Mouse (Mus musculus) small intestine, adult 2 months (tissue): ENCODE data around the gene Selenom. TPM values are rescaled to one million over a fixed set of nuclear protein-coding genes. Genes with fewer than 3 reads are reported as not detected.

Source experiments
- H3K27ac ChIP-seq: fragments of 200-500 bp; 2 replicates; pipeline ENCODE4 v1.5.1; 2012; ENCODE audit warnings: low read depth, low read length, control low read depth, inconsistent platforms; ENCODE audit not compliant: insufficient read depth
- H3K27me3 ChIP-seq: fragments of 200-500 bp; 2 replicates; pipeline ENCODE4 v1.6.1; 2012; ENCODE audit warnings: mild to moderate bottlenecking, moderate library complexity, low read length, inconsistent platforms; ENCODE audit not compliant: control insufficient read depth, insufficient read depth
- H3K36me3 ChIP-seq: fragments of 200-500 bp; 2 replicates; pipeline ENCODE4 v1.6.1; 2012; ENCODE audit warnings: mild to moderate bottlenecking, low read length, control low read depth, inconsistent platforms; ENCODE audit not compliant: control insufficient read depth, insufficient read depth
- H3K4me1 ChIP-seq: fragments of 200-500 bp; 2 replicates; pipeline ENCODE4 v1.6.1; 2012; ENCODE audit warnings: low read length, inconsistent platforms, mixed read lengths; ENCODE audit not compliant: control insufficient read depth, insufficient read depth, insufficient read length
- H3K4me3 ChIP-seq: fragments of 200-500 bp; 2 replicates; pipeline ENCODE4 v1.5.1; 2012; ENCODE audit warnings: low read depth, mild to moderate bottlenecking, control low read depth, inconsistent platforms, low read length, moderate library complexity
- CTCF ChIP-seq: fragments of 200-500 bp; IDR thresholded peaks from 2 replicates; pipeline ENCODE4 v1.5.1; 2012; ENCODE audit warnings: low read depth, mild to moderate bottlenecking, control low read depth, inconsistent platforms, low read length, moderate library complexity, mixed read lengths; ENCODE audit not compliant: insufficient replicate concordance, insufficient read length; ENCODE audit errors: extremely low read depth
- POLR2A ChIP-seq: fragments of 200-500 bp; IDR thresholded peaks from 2 replicates; pipeline ENCODE4 v1.6.1; 2012; ENCODE audit warnings: low read depth, mild to moderate bottlenecking, control low read depth, inconsistent platforms, low read length, moderate library complexity
- WGBS: fragments of 180-500 bp; shearing (Covaris S2); methylation state at CpG from one replicate; pipeline ENCODE4 v1.1.7; 2018; 5-methylcytosine and 5-hydroxymethylcytosine counted together
- polyA plus RNA-seq: library from polyadenylated mRNA; depleted of rRNA; stranded (reverse); fragments of >200 nt; gene quantifications from 2 replicates; pipeline ENCODE4 v1.2.3, GENCODE M21; 2012

Gene Selenom
- polyA plus RNA-seq, 1 experiment: 174 TPM

GRCm38 (mm10) chr11:3502057-3502456, 12.4 kb upstream of the Selenom start:
- 82% methylated on average over 17 of the region's 17 CpGs for WGBS
- TF ChIP-seq CTCF: no peak
- TF ChIP-seq POLR2A: no peak
- no peak overlapping the region for H3K4me3 ChIP-seq

GRCm38 (mm10) chr11:3502459-3503072, 11.9 kb upstream of the Selenom start:
- Histone ChIP-seq H3K4me3 (no peak overlapping the region), H3K27ac (no peak overlapping the region), H3K36me3 (peaks cover 19% of the 10 kb centered on the region), H3K4me1 (peaks cover 9% of the 10 kb centered on the region), H3K27me3 (no peaks in the 10 kb centered on the region)
- 88% methylated on average over 18 of the region's 18 CpGs for WGBS
- TF ChIP-seq POLR2A: no peak
- TF ChIP-seq CTCF: no peak

More at GRCm38 (mm10) chr11:3502057-3502456, 12.4 kb upstream of the Selenom start:
- Histone ChIP-seq H3K27me3 (no peaks in the 10 kb centered on the region), H3K4me1 (peaks cover 9% of the 10 kb centered on the region), H3K27ac (no peak overlapping the region), H3K36me3 (peaks cover 19% of the 10 kb centered on the region)

GRCm38 (mm10) chr11:3503755-3504693, 10.5 kb upstream of the Selenom start:
- H3K27me3 ChIP-seq: no peaks in the 10 kb centered on the region
- H3K4me1 ChIP-seq: peaks cover 13% of the 10 kb centered on the region
- TF ChIP-seq CTCF: no peak
- TF ChIP-seq POLR2A: no peak
- H3K4me3 ChIP-seq: peak overlapping the region; percentile 80
- WGBS: 24% methylated on average over 11 of the region's 11 CpGs
- H3K36me3 ChIP-seq: peaks cover 10% of the 10 kb centered on the region; the same call in 1 of the 2 replicates
- no peak overlapping the region for H3K27ac ChIP-seq

GRCm38 (mm10) chr11:3508226-3508625, 6.3 kb upstream of the Selenom start:
- no peak for TF ChIP-seq POLR2A
- no peak for TF ChIP-seq CTCF
- H3K4me1 ChIP-seq: peaks cover 32% of the 10 kb centered on the region
- WGBS: 20% methylated on average over 7 of the region's 7 CpGs

GRCm38 (mm10) chr11:3509181-3510085, 5.1 kb upstream of the Selenom start:
- Histone ChIP-seq H3K4me1 (peaks cover 29% of the 10 kb centered on the region), H3K27ac (peak overlapping the region; percentile 72), H3K4me3 (no peak overlapping the region), H3K27me3 (no peaks in the 10 kb centered on the region), H3K36me3 (no peaks in the 10 kb centered on the region)
- 18% methylated on average over 8 of the region's 8 CpGs for WGBS
- TF ChIP-seq POLR2A (no peak), CTCF (no peak)

More at GRCm38 (mm10) chr11:3508226-3508625, 6.3 kb upstream of the Selenom start:
- no peaks in the 10 kb centered on the region for H3K27me3 ChIP-seq
- no peak overlapping the region for H3K27ac ChIP-seq
- no peak overlapping the region for H3K4me3 ChIP-seq
- no peaks in the 10 kb centered on the region for H3K36me3 ChIP-seq

- 30% methylated on average over 2 of the region's 2 CpGs for WGBS
- Histone ChIP-seq H3K27ac (peak overlapping the region; percentile 19), H3K27me3 (no peaks in the 10 kb centered on the region), H3K4me1 (peaks cover 24% of the 10 kb centered on the region), H3K4me3 (no peak overlapping the region), H3K36me3 (no peaks in the 10 kb centered on the region)
- TF ChIP-seq CTCF (no peak), POLR2A (no peak)
Measured at GRCm38 (mm10) chr11:3510321-3510720, 4.2 kb upstream of the Selenom start.
